Mouse (Mus musculus): ENCODE results near the gene P2ry14. TPM values are rescaled to one million over a fixed set of nuclear protein-coding genes. Genes with fewer than 3 reads are reported as not detected.
"Not testable (repeated sequence)": the region's sequence is repeated elsewhere in the genome, so short reads cannot be mapped to it uniquely, and the experiment has no call there.

P2ry14 gene
- total RNA-seq, 2 experiments from 2014 or later, result 6.2 to 7.0 TPM

GRCm38 (mm10) chr3:59113291-59113690 is 40.1 kb downstream of the P2ry14 start:
- not testable (repeated sequence) for ATAC-seq (ENCODE audit: poor library complexity, severe bottlenecking)

GRCm38 (mm10) chr3:59111944-59112343 is 41.5 kb downstream of the P2ry14 start:
- ATAC-seq (ENCODE audit: poor library complexity, severe bottlenecking), result no peak

GRCm38 (mm10) chr3:59109834-59110233 is 43.6 kb downstream of the P2ry14 start:
- not testable (repeated sequence) for ATAC-seq (ENCODE audit: poor library complexity, severe bottlenecking)

- ATAC-seq (ENCODE audit: poor library complexity, severe bottlenecking), result no peak
These were observed 46.0 kb downstream of the P2ry14 start for GRCm38 (mm10) chr3:59107439-59107838.

- no peak for ATAC-seq (ENCODE audit: poor library complexity, severe bottlenecking)
These were observed 49.0 kb downstream of the P2ry14 start for GRCm38 (mm10) chr3:59104462-59104861.

- no peak for ATAC-seq (ENCODE audit: poor library complexity, severe bottlenecking)
These were observed 51.3 kb downstream of the P2ry14 start for GRCm38 (mm10) chr3:59102146-59102545.

GRCm38 (mm10) chr3:59101218-59101986 is 52.0 kb downstream of the P2ry14 start, which contains the start of gene Gpr171:
Gene Gpr171 (minus strand): TSS chr3:59101821.
- ATAC-seq (ENCODE audit: poor library complexity, severe bottlenecking), result peak; percentile 53

GRCm38 (mm10) chr3:59098540-59098939 is 54.9 kb downstream of the P2ry14 start:
- peak; percentile 37 for ATAC-seq (ENCODE audit: poor library complexity, severe bottlenecking)

- peak; percentile 25; the same call in 1 of the 2 replicates for ATAC-seq (ENCODE audit: poor library complexity, severe bottlenecking)
These were observed 56.0 kb downstream of the P2ry14 start for GRCm38 (mm10) chr3:59097421-59097820.

- no peak for ATAC-seq (ENCODE audit: poor library complexity, severe bottlenecking)
These were observed 60.7 kb downstream of the P2ry14 start for GRCm38 (mm10) chr3:59092702-59093101.

GRCm38 (mm10) chr3:59080919-59081318 is 72.5 kb downstream of the P2ry14 start:
- peak; percentile 91 for ATAC-seq (ENCODE audit: poor library complexity, severe bottlenecking)

GRCm38 (mm10) chr3:59080293-59080916 is 73.0 kb downstream of the P2ry14 start:
- ATAC-seq (ENCODE audit: poor library complexity, severe bottlenecking), result no peak

GRCm38 (mm10) chr3:59079327-59079726 is 74.1 kb downstream of the P2ry14 start:
- peak; percentile 78 for ATAC-seq (ENCODE audit: poor library complexity, severe bottlenecking)

GRCm38 (mm10) chr3:59078585-59078984 is 74.8 kb downstream of the P2ry14 start:
- ATAC-seq (ENCODE audit: poor library complexity, severe bottlenecking), result no peak

- ATAC-seq (ENCODE audit: poor library complexity, severe bottlenecking), result no peak
These were observed 76.1 kb downstream of the P2ry14 start for GRCm38 (mm10) chr3:59077278-59077677.

GRCm38 (mm10) chr3:59069071-59069470 is 84.3 kb downstream of the P2ry14 start:
- ATAC-seq (ENCODE audit: poor library complexity, severe bottlenecking), result peak; percentile 81

GRCm38 (mm10) chr3:59066558-59067294 is 86.7 kb downstream of the P2ry14 start:
- ATAC-seq (ENCODE audit: poor library complexity, severe bottlenecking), result 0 out of 2 replicates have a peak, but pooled peaks have one; percentile 16

- ATAC-seq (ENCODE audit: poor library complexity, severe bottlenecking), result no peak
These were observed 87.5 kb downstream of the P2ry14 start for GRCm38 (mm10) chr3:59065937-59066336.
